Mouse (Mus musculus) heart, embryonic 11.5 days (tissue): ENCODE measurements around the gene Tnfrsf25. TPM values are rescaled to one million over a fixed set of nuclear protein-coding genes. Genes with fewer than 3 reads are reported as not detected.

ENCODE experiments used
- ATAC-seq: fragments of 200-750 bp; cut with Nextera tagmentation; replicated peaks from 2 replicates; pipeline ENCODE4 v1.8.0; 2017; ENCODE audit warnings: moderate library complexity; ENCODE audit not compliant: insufficient number of reproducible peaks, low FRiP score, low TSS enrichment
- H3K27ac ChIP-seq: fragments of 300-500 bp; sonication (generic); 2 replicates; pipeline ENCODE4 v1.5.1; 2014; ENCODE audit warnings: mild to moderate bottlenecking, low read depth, low read length
- H3K27me3 ChIP-seq: fragments of 300-500 bp; sonication (generic); 2 replicates; pipeline ENCODE4 v1.6.1; 2014; ENCODE audit warnings: mild to moderate bottlenecking, low read length, mixed read lengths; ENCODE audit not compliant: control insufficient read depth, insufficient read depth
- H3K36me3 ChIP-seq: fragments of 300-500 bp; sonication (generic); 2 replicates; pipeline ENCODE4 v1.6.1; 2014; ENCODE audit warnings: mild to moderate bottlenecking, low read length, moderate library complexity, mixed read lengths; ENCODE audit not compliant: control insufficient read depth, insufficient read depth
- H3K4me1 ChIP-seq: fragments of 300-500 bp; sonication (generic); 2 replicates; pipeline ENCODE4 v1.6.1; 2014; ENCODE audit warnings: low read length; ENCODE audit not compliant: control insufficient read depth, insufficient read depth
- H3K4me2 ChIP-seq: fragments of 300-500 bp; sonication (generic); 2 replicates; pipeline ENCODE4 v1.6.1; 2014; ENCODE audit warnings: mild to moderate bottlenecking, moderate library complexity
- H3K4me3 ChIP-seq: fragments of 300-500 bp; sonication (generic); 2 replicates; pipeline ENCODE4 v1.5.1; 2014; ENCODE audit warnings: low read depth, low read length
- H3K9ac ChIP-seq: fragments of 300-500 bp; sonication (generic); 2 replicates; pipeline ENCODE4 v1.6.1; 2014; ENCODE audit warnings: mild to moderate bottlenecking, low read depth, low read length, moderate library complexity
- H3K9me3 ChIP-seq: fragments of 300-500 bp; sonication (generic); replicated peaks from 2 replicates; pipeline ENCODE4 v1.6.1; 2016; ENCODE audit warnings: low read length; ENCODE audit not compliant: control insufficient read depth
- WGBS: fragments of 180-500 bp; shearing (Covaris S2); extraction: QIAGEN DNeasy Blood & Tissue Kit; methylation state at CpG from one replicate; pipeline ENCODE4 v1.1.7; 2014; ENCODE audit not compliant: insufficient replicate concordance; 5-methylcytosine and 5-hydroxymethylcytosine counted together
- polyA plus RNA-seq: library from polyadenylated mRNA; unstranded; fragments of >200 nt; fragmentation: Nextera tagmentation; extraction: Ambion mirVana; gene quantifications from 2 replicates; pipeline ENCODE4 v1.2.1, GENCODE M21; 2014

Tnfrsf25 gene
- polyA plus RNA-seq, 1 experiment from 2014 or later, result 0.27 TPM

DNA sequence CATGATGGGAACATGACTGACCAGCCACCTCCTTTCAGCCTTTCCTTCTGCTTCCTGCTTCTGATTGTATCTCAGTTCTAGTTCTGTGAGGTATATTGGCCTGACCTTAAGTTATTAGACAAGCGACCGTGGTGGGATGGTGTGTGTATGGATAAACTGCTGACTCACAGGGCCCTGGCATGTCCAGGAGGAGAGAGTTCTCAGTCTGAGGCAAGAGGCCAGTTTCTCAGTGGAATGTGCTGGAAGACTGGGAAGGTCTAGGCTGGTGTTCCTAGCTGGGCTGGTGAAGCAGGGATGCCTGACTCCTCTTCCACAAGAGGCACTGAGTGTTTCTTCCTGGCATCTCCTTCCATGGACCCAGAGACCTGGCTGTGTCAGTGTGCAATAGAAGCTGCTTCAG lies 47.0 kb downstream of the Tnfrsf25 start:
- 87% methylated on average over 2 of the region's 2 CpGs for WGBS
- H3K4me3 ChIP-seq, result no peak overlapping the region
- H3K36me3 ChIP-seq, result no peaks in the 10 kb centered on the region
- H3K9ac ChIP-seq, result no peak overlapping the region
- ATAC-seq, result no peak
- H3K27me3 ChIP-seq, result peaks cover 57% of the 10 kb centered on the region
- peaks cover 11% of the 10 kb centered on the region for H3K4me1 ChIP-seq
- no peaks in the 10 kb centered on the region for H3K9me3 ChIP-seq
- H3K27ac ChIP-seq, result no peak overlapping the region
- no peak overlapping the region for H3K4me2 ChIP-seq

DNA sequence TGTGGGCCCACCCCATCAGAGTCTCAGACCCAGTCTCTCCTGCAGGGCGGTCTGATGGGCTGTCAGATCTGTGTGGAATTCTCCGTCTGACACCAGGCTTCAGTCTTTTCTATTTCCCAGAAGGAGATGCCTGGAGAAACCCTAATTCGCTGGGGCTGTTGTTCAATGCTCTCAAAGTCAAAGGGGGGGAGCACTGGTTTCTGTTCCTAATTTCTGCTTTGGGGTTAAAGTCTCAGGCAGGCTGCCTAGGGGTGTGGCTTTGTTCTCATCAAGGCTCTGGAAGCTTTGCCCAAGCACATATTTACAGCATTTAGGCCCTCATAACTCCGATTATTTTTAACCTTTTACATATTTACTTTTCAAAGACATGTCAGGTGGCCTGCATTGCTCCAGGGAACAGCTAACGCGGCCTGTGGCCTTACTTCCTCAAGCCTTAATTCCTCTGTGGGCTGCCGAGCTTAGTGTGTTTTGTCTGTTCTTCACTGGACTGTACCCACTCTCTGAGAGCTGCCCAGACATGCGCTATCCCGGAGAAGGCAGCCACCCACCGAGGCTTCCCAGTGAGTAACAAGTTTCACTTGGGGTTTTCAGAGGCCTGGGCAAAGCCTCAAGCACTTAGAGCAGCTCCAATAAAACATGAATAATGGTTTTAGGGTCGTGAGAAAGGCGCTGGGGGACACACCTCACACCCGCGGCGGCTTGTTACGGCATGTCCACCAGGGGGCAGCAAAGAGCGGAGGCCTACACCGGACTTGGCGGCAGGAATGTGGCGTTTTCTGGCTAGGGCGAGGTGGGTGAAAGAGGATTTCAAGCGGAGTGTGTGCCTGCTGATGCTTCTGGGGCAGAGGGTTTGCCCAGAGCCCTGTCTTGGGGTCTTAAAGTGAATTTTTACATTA lies 49.5 kb downstream of the Tnfrsf25 start:
- no peaks in the 10 kb centered on the region for H3K36me3 ChIP-seq
- no peak overlapping the region for H3K4me3 ChIP-seq
- peaks cover 35% of the 10 kb centered on the region for H3K27me3 ChIP-seq
- H3K4me2 ChIP-seq, result no peak overlapping the region
- no peaks in the 10 kb centered on the region for H3K4me1 ChIP-seq
- H3K27ac ChIP-seq, result no peak overlapping the region
- H3K9me3 ChIP-seq, result no peaks in the 10 kb centered on the region
- no peak overlapping the region for H3K9ac ChIP-seq
- 24% methylated on average over 22 of the region's 22 CpGs for WGBS
- no peak for ATAC-seq

DNA sequence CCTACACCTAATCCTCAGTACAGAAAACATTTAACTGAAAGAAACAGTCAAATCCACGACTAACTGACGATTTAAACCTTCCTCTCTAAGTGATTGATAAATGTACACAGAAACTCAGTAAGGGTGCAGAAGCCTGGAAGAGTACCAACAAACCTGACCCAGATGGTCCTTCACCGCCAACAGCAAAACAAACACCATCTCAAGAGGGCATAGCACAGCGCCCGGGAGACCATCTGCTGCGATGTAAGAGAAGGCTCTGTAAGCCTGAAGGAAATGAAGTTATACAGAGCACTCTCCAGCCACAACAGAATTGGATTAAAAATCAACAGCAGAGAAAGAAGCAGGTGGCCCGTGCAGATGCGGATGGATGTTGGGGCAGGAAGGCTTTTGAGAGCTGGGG lies 52.3 kb downstream of the Tnfrsf25 start:
- peaks cover 12% of the 10 kb centered on the region; the same call in 1 of the 2 replicates for H3K27me3 ChIP-seq
- H3K4me2 ChIP-seq, result no peak overlapping the region
- no peak overlapping the region for H3K9ac ChIP-seq
- H3K27ac ChIP-seq, result no peak overlapping the region
- 72% methylated on average over 8 of the region's 8 CpGs for WGBS
- no peaks in the 10 kb centered on the region for H3K36me3 ChIP-seq
- ATAC-seq, result no peak
- no peaks in the 10 kb centered on the region for H3K4me1 ChIP-seq
- H3K9me3 ChIP-seq, result no peaks in the 10 kb centered on the region
- H3K4me3 ChIP-seq, result no peak overlapping the region

DNA sequence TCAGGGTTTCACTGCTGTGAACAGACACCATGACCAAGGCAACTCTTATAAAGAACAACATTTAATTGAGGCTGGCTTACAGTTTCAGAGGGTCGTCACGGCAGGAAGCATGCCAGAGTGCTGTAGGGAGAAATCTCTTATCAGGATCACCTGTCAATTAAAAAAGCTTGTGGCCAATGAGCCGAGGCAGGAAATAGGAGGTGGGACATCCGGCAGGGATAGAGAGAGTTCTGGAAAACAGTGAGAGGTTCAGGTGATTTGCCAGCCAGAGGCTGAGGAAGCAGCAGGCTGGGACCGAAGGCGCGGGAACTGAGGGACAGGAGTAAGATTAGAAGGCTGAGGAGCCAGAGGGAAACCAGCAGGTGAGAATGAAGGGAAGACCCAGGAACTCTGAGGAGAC lies 53.4 kb downstream of the Tnfrsf25 start:
- Histone ChIP-seq H3K4me1 (no peaks in the 10 kb centered on the region), H3K4me3 (no peak overlapping the region), H3K4me2 (no peak overlapping the region), H3K27ac (no peak overlapping the region), H3K36me3 (no peaks in the 10 kb centered on the region), H3K27me3 (peaks cover 10% of the 10 kb centered on the region; the same call in 1 of the 2 replicates), H3K9me3 (no peaks in the 10 kb centered on the region), H3K9ac (no peak overlapping the region)
- no peak for ATAC-seq
- 67% methylated on average over 7 of the region's 7 CpGs for WGBS

Other genes starting within 250 kb of the Tnfrsf25 start
- gene Dnajc11, start 182.2 kb upstream of the Tnfrsf25 start, polyA plus RNA-seq, result 57.7 and 57.8 TPM in 2 replicates
- 18.9 and 19.7 TPM in 2 replicates for gene Thap3, start 126.9 kb upstream of the Tnfrsf25 start, polyA plus RNA-seq
- 14.3 and 21.7 TPM in 2 replicates for gene Phf13, start 119.7 kb upstream of the Tnfrsf25 start, polyA plus RNA-seq
- gene Klhl21, start 107.1 kb upstream of the Tnfrsf25 start, polyA plus RNA-seq, result 11.4 and 17.8 TPM in 2 replicates
- gene Zbtb48, start 88.3 kb upstream of the Tnfrsf25 start, polyA plus RNA-seq, result 11.8 and 12.2 TPM in 2 replicates
- gene Tas1r1, start 77.4 kb upstream of the Tnfrsf25 start, polyA plus RNA-seq, result 0.14 and 0.16 TPM in 2 replicates
- gene Nol9, start 76.6 kb upstream of the Tnfrsf25 start, polyA plus RNA-seq, result 18.0 and 19.0 TPM in 2 replicates
- 6.6 and 7.0 TPM in 2 replicates for gene Plekhg5, start 43.4 kb upstream of the Tnfrsf25 start, polyA plus RNA-seq
- gene Espn, start 36.4 kb downstream of the Tnfrsf25 start, polyA plus RNA-seq, result 0.90 and 1.3 TPM in 2 replicates
- gene Hes2, start 42.9 kb downstream of the Tnfrsf25 start, polyA plus RNA-seq, result 0.07 TPM in 1 of 2 replicates, not detected in the other
- gene Acot7, start 62.2 kb downstream of the Tnfrsf25 start, polyA plus RNA-seq, result 53.1 and 53.6 TPM in 2 replicates
- 7.8 and 9.0 TPM in 2 replicates for gene Gpr153, start 158.3 kb downstream of the Tnfrsf25 start, polyA plus RNA-seq
- not detected in 2 replicates for gene Hes3, start 175.7 kb downstream of the Tnfrsf25 start, polyA plus RNA-seq
- gene Icmt, start 181.3 kb downstream of the Tnfrsf25 start, polyA plus RNA-seq, result 15.9 and 22.6 TPM in 2 replicates
- gene Rnf207, start 203.1 kb downstream of the Tnfrsf25 start, polyA plus RNA-seq, result 27.4 and 27.5 TPM in 2 replicates
- 285 and 300 TPM in 2 replicates for gene Rpl22, start 209.8 kb downstream of the Tnfrsf25 start, polyA plus RNA-seq
- gene Chd5, start 222.7 kb downstream of the Tnfrsf25 start, polyA plus RNA-seq, result 0.04 and 0.07 TPM in 2 replicates